Mouse (Mus musculus): Measurements from ENCODE around the gene Sln.

The Sln gene

DNA sequence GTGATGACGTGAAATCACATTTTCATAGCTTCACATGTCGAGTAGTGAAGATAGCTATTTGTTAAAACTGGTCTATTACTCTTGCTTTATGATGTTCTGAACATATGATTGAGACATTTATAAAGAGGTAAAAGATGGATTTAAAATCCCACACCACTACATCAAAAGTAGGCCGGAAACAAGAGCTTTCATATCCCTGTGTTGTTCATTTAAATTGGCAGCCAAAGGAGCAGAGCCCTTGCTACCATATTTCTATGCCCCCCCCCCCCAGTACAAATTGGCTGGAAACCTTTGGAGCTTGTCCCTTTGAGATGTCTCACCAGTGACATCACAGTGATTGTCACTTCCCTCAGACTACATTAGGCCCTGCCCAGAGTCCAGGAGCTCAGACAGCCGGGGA is at the start of gene Sln:
Gene Sln (plus strand): TSS at position 301 of the 400 bp plus-strand sequence.
- Histone ChIP-seq H3K27me3 (ENCODE audit: insufficient read depth, low read length) (no peaks in the 10 kb centered on the region), H3K4me3 (replicated peaks; ENCODE audit: low read length) (no peak within 1 kb of the TSS), H3K9me3 (ENCODE audit: low read length) (no peaks in the 10 kb centered on the region), H3K4me1 (replicated peaks; ENCODE audit: low read depth, low read length) (no peaks in the 10 kb centered on the region), H3K36me3 (ENCODE audit: insufficient read depth, low read length) (no peaks in the 10 kb centered on the region)
- no peak for TF ChIP-seq NANOG (IDR thresholded peaks at IDR 0.05; ENCODE audit: borderline replicate concordance, low read length)
- no peak for TF ChIP-seq POU5F1 (IDR thresholded peaks at IDR 0.05; ENCODE audit: borderline replicate concordance, low read length)
- TF ChIP-seq CTCF (conservative IDR thresholded peaks at IDR 0.05; ENCODE audit: low read length), result no peak

DNA sequence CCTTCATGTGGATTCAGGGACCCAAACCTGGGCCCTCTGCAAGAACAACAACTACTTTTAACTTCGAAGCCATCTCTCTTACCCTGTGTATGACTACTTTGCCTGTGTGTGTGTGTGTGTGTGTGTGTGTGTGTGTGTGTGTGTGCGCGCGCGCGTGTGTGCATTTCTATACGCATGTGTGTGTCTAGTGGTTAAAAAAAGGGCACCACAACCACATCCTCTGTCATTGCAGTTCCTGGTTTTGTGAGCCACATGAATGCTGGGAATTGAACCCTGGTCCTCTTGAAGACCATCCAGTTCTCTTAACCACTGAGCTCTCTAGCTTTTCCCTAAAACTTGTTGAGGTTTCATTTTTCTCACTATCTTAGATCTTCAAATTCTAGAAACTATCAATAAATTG is 47.0 kb upstream of the Sln start:
- Histone ChIP-seq H3K4me1 (replicated peaks; ENCODE audit: low read depth, low read length) (peaks cover 43% of the 10 kb centered on the region), H3K4me3 (replicated peaks; ENCODE audit: low read length) (no peak overlapping the region), H3K27me3 (ENCODE audit: insufficient read depth, low read length) (no peaks in the 10 kb centered on the region), H3K9me3 (ENCODE audit: low read length) (no peaks in the 10 kb centered on the region), H3K36me3 (ENCODE audit: insufficient read depth, low read length) (peaks cover 21% of the 10 kb centered on the region)
- TF ChIP-seq NANOG (IDR thresholded peaks at IDR 0.05; ENCODE audit: borderline replicate concordance, low read length), result no peak
- no peak for TF ChIP-seq CTCF (conservative IDR thresholded peaks at IDR 0.05; ENCODE audit: low read length)
- TF ChIP-seq POU5F1 (IDR thresholded peaks at IDR 0.05; ENCODE audit: borderline replicate concordance, low read length), result no peak

DNA sequence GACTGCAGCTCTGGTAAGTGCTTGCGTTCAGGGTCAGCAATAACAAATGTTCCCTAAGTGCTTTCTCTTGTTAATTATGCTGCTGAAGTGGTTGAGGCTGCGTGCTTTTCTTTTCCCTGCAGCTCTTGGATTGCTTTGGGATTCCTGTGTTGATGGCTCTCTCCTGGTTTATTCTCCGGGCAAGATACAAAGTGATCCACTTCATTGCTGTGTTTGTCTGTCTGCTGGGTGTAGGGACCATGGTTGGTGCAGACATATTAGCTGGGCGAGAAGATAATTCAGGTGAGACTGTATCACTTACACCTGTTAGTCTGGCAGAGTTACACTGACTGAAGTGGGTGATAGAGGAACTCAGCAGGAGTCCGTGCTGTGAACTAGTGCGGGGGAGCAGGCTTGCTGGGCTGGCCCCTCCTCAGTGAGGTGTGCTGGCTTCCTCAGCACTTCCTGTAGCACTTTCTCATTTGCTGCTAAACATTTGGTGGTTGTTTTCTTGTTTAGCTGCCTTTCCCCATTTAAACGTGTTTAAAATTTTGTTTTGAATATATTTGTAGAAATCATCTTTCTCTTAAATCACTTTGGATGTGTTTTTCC is 43.4 kb upstream of the Sln start:
- H3K9me3 ChIP-seq (ENCODE audit: low read length), result no peaks in the 10 kb centered on the region
- TF ChIP-seq POU5F1 (IDR thresholded peaks at IDR 0.05; ENCODE audit: borderline replicate concordance, low read length) (no peak), NANOG (IDR thresholded peaks at IDR 0.05; ENCODE audit: borderline replicate concordance, low read length) (peak; percentile 99)
- H3K4me1 ChIP-seq (replicated peaks; ENCODE audit: low read depth, low read length), result peaks cover 32% of the 10 kb centered on the region
- peak overlapping the region; percentile 5 for H3K4me3 ChIP-seq (replicated peaks; ENCODE audit: low read length)
- peaks cover 35% of the 10 kb centered on the region for H3K36me3 ChIP-seq (ENCODE audit: insufficient read depth, low read length)
- no peaks in the 10 kb centered on the region for H3K27me3 ChIP-seq (ENCODE audit: insufficient read depth, low read length)

DNA sequence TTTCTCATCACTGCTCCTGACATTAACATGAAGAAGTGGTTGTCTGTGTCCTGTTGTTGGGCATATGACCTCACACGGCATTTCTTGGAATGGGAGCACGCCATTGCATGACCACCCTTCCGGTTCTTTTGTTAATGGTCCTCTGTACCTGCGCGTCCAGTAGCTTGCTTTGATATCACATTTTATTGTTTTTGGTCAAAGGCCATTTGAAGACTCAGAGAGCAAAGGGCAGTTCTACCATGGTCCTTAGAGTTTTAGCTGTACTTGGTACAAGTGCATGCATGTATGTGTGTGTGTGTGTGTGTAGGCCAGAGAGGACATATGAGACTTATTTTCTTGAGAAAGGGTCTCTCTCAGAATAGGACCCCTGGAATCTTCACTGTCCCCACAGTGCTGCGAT is 36.5 kb upstream of the Sln start:
- H3K9me3 ChIP-seq (ENCODE audit: low read length), result no peaks in the 10 kb centered on the region
- peaks cover 83% of the 10 kb centered on the region for H3K36me3 ChIP-seq (ENCODE audit: insufficient read depth, low read length)
- peaks cover 10% of the 10 kb centered on the region for H3K4me1 ChIP-seq (replicated peaks; ENCODE audit: low read depth, low read length)
- H3K27me3 ChIP-seq (ENCODE audit: insufficient read depth, low read length), result no peaks in the 10 kb centered on the region
- no peak overlapping the region for H3K4me3 ChIP-seq (replicated peaks; ENCODE audit: low read length)
- TF ChIP-seq POU5F1 (IDR thresholded peaks at IDR 0.05; ENCODE audit: borderline replicate concordance, low read length) (no peak), CTCF (conservative IDR thresholded peaks at IDR 0.05; ENCODE audit: low read length) (no peak), NANOG (IDR thresholded peaks at IDR 0.05; ENCODE audit: borderline replicate concordance, low read length) (no peak)

DNA sequence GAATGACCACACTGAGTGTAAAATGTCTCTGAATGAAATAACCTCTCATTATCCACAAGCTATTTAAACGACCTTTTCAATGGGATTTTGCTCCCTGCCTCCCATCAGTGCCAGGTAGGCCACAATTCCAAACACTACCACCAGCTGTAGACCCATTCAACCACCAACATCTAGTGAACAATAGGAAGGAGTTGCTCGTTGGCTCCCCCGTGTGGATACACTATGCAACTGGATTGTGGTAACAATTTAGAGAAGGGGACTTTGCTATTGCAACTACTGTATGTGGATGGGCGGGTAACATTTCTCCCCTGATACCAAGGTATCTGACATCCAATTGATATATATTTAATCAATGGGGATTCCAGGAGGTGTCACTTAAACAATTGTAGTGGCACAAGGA is 31.2 kb upstream of the Sln start:
- TF ChIP-seq POU5F1 (IDR thresholded peaks at IDR 0.05; ENCODE audit: borderline replicate concordance, low read length) (no peak), CTCF (conservative IDR thresholded peaks at IDR 0.05; ENCODE audit: low read length) (peak; percentile 81), NANOG (IDR thresholded peaks at IDR 0.05; ENCODE audit: borderline replicate concordance, low read length) (no peak)
- Histone ChIP-seq H3K27me3 (ENCODE audit: insufficient read depth, low read length) (no peaks in the 10 kb centered on the region), H3K4me1 (replicated peaks; ENCODE audit: low read depth, low read length) (peaks cover 15% of the 10 kb centered on the region), H3K9me3 (ENCODE audit: low read length) (no peaks in the 10 kb centered on the region), H3K36me3 (ENCODE audit: insufficient read depth, low read length) (peaks cover 44% of the 10 kb centered on the region), H3K4me3 (replicated peaks; ENCODE audit: low read length) (no peak overlapping the region)

DNA sequence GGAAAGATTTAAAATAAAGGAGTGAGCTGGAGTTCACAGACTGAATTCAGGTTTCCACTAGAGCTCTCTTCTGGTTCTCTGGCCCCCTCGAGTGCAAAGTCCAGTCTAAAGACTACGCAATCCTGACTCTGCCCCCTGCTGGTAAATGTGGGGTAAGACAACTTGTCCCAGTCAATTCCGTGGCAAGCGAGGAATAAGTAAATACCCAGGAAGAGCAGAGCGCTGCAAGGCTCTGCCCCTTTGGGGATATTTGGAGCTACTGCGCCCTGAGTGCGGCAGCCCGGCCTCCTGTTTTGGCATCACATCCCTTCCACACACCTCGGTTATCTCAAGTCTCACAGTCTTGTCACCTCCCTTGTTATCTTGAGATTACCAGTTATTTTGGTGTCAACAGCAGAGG is 24.6 kb upstream of the Sln start:
- peaks cover 21% of the 10 kb centered on the region for H3K4me1 ChIP-seq (replicated peaks; ENCODE audit: low read depth, low read length)

DNA sequence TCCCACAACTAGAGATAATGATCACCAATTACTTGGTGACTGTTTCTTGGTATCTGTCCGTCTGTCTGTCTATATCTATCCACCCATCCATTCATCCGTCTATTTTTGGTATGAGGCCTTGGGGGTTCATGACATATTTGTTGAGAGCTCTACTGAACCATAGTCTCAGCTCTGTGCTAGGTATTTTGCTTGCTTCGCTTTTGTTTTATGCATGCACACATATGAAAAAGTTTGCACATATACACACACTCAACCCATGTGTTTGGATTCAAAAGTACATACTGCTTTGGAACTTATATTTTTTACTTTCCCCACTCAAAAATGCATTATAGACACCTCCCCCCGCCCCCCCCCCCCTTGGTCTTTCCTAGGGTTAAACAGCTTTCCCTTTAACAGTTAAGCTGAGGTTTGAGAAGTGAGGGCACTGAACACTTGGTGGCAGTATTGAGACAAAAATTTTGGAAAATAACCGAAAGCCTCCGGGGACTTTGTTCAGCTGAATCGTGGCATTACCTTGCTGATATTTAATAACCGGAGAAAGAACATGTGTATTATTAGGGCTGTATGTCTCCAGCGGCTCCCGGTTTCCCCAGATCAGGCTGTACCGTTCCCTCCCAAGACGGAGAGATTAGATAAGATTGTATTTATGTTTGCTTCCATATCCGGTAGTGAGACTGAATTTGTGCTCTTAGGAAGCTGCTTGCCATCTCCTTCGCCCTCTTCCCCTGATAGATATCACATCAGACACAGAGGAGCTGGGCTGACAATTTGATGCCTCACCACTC is 20.7 kb upstream of the Sln start:
- no peaks in the 10 kb centered on the region for H3K36me3 ChIP-seq (ENCODE audit: insufficient read depth, low read length)
- peaks cover 12% of the 10 kb centered on the region for H3K4me1 ChIP-seq (replicated peaks; ENCODE audit: low read depth, low read length)
- H3K4me3 ChIP-seq (replicated peaks; ENCODE audit: low read length), result peak overlapping the region; percentile 58
- TF ChIP-seq CTCF (conservative IDR thresholded peaks at IDR 0.05; ENCODE audit: low read length) (0 out of 2 replicates have a peak, but pooled peaks have one; percentile 13), POU5F1 (IDR thresholded peaks at IDR 0.05; ENCODE audit: borderline replicate concordance, low read length) (no peak)
- H3K27me3 ChIP-seq (ENCODE audit: insufficient read depth, low read length), result no peaks in the 10 kb centered on the region
- no peaks in the 10 kb centered on the region for H3K9me3 ChIP-seq (ENCODE audit: low read length)

More for the DNA sequence above, 24.6 kb upstream of the Sln start:
- no peaks in the 10 kb centered on the region for H3K9me3 ChIP-seq (ENCODE audit: low read length)
- H3K36me3 ChIP-seq (ENCODE audit: insufficient read depth, low read length), result no peaks in the 10 kb centered on the region
- H3K27me3 ChIP-seq (ENCODE audit: insufficient read depth, low read length), result no peaks in the 10 kb centered on the region
- TF ChIP-seq POU5F1 (IDR thresholded peaks at IDR 0.05; ENCODE audit: borderline replicate concordance, low read length), result no peak
- TF ChIP-seq CTCF (conservative IDR thresholded peaks at IDR 0.05; ENCODE audit: low read length), result peak; percentile 88
- no peak overlapping the region for H3K4me3 ChIP-seq (replicated peaks; ENCODE audit: low read length)

DNA sequence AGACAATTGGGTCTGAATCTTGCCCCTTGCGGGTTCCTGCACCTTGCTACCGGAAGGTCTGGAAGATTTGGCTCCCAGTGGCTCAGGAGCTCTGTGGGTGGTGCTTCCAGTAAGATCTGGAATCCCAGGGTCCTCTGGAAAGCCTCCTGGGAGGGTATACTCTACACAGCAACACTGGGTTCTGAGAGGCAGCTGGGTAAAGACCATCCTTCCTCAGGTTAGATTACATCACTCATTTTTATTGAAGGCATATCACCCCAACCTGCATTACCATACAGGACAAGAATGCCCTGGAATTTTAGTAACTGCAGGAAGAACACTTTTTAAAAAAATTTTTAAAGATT is 20.1 kb upstream of the Sln start:
- Histone ChIP-seq H3K27me3 (ENCODE audit: insufficient read depth, low read length) (no peaks in the 10 kb centered on the region), H3K4me3 (replicated peaks; ENCODE audit: low read length) (peak overlapping the region; percentile 58), H3K36me3 (ENCODE audit: insufficient read depth, low read length) (no peaks in the 10 kb centered on the region), H3K4me1 (replicated peaks; ENCODE audit: low read depth, low read length) (peaks cover 12% of the 10 kb centered on the region), H3K9me3 (ENCODE audit: low read length) (no peaks in the 10 kb centered on the region)
- TF ChIP-seq CTCF (conservative IDR thresholded peaks at IDR 0.05; ENCODE audit: low read length) (no peak), NANOG (IDR thresholded peaks at IDR 0.05; ENCODE audit: borderline replicate concordance, low read length) (no peak), POU5F1 (IDR thresholded peaks at IDR 0.05; ENCODE audit: borderline replicate concordance, low read length) (no peak)

DNA sequence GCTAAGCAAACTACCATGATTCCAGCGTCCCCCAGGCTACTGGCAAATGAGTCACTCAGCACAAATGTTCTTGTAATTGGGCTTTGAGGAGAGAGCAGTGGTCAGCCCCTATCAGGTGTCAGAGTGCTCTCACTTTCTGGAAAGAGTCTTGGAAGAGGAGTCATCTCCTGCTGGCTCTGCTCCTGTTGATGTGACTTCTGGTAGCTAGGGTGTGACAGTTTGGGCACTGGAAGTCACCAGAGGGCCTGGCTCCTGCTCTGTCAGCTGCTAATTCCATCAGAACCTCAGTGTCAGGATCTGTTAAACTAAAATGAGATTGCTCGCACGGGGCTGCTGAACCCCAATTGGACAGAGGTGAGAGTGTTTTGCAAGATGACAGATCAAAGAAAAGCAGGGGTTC is 14.9 kb upstream of the Sln start:
- TF ChIP-seq NANOG (IDR thresholded peaks at IDR 0.05; ENCODE audit: borderline replicate concordance, low read length) (no peak), CTCF (conservative IDR thresholded peaks at IDR 0.05; ENCODE audit: low read length) (no peak), POU5F1 (IDR thresholded peaks at IDR 0.05; ENCODE audit: borderline replicate concordance, low read length) (no peak)
- Histone ChIP-seq H3K4me3 (replicated peaks; ENCODE audit: low read length) (no peak overlapping the region), H3K36me3 (ENCODE audit: insufficient read depth, low read length) (no peaks in the 10 kb centered on the region), H3K4me1 (replicated peaks; ENCODE audit: low read depth, low read length) (no peaks in the 10 kb centered on the region), H3K9me3 (ENCODE audit: low read length) (no peaks in the 10 kb centered on the region), H3K27me3 (ENCODE audit: insufficient read depth, low read length) (no peaks in the 10 kb centered on the region)
